Mouse (Mus musculus): ENCODE measurements at regions not wholly inside any gene's neighbourhood (a gene's known extent, or its start where the extent isn't known, plus 50 kb on each side); places are given as distances from the start of the nearest gene placed in this dataset.

- TF ChIP-seq CTCF (IDR thresholded peaks at IDR 0.05; ENCODE audit: control insufficient read depth, insufficient read depth, insufficient replicate concordance, low read depth, low read length) (no peak), POLR2A (IDR thresholded peaks at IDR 0.05; ENCODE audit: control insufficient read depth, low read depth, low read length) (no peak)
These were observed 272.2 kb upstream of the Spred2 start for GRCm38 (mm10) chr11:19651929-19652328.

Data from testis, adult 2 months (tissue).